Mouse (Mus musculus) ES-Bruce4 (cell line): ENCODE measurements around the gene Sh2b3.

Source experiments
- CTCF ChIP-seq: IDR thresholded peaks from one replicate; pipeline ENCODE4 v1.8.1; 2011; ENCODE audit warnings: low read depth, low read length
- EP300 ChIP-seq: IDR thresholded peaks from 2 replicates; pipeline ENCODE4 v1.6.1; 2011; ENCODE audit warnings: low read depth, low read length; ENCODE audit not compliant: insufficient read depth
- POLR2A ChIP-seq: IDR thresholded peaks from one replicate; pipeline ENCODE4 v1.8.1; 2011; ENCODE audit warnings: low read length; ENCODE audit not compliant: insufficient read depth

GRCm38 (mm10) chr5:121876901-121877300 lies 39.5 kb upstream of the Sh2b3 start:
- TF ChIP-seq CTCF, result no peak
- TF ChIP-seq EP300, result no peak
- no peak for TF ChIP-seq POLR2A
